Mouse (Mus musculus) granulocyte monocyte progenitor cell, adult 5-6 weeks (primary cell): ENCODE data around the gene Otos. TPM values are rescaled to one million over a fixed set of nuclear protein-coding genes. Genes with fewer than 3 reads are reported as not detected.

Experiments
- ATAC-seq: replicated peaks from 2 replicates; pipeline ENCODE4 v1.8.0; 2016; ENCODE audit warnings: mild to moderate bottlenecking, moderate TSS enrichment, inconsistent platforms; ENCODE audit not compliant: poor library complexity, severe bottlenecking
- total RNA-seq, 2 experiments: library from RNA; stranded (forward) in 1 of 2; stranded (reverse) in 1 of 2; fragments of 200-712, 200-1000 nt in 1 of 2; fragments of >200 nt in 1 of 2; fragmentation: Nextera tagmentation in 1 of 2; gene quantifications; 2 replicates each; pipeline ENCODE4 v1.2.3; 2014 to 2017

The Otos gene
- total RNA-seq, 2 experiments from 2014 or later, result 7.2 TPM; not detected in 1

GRCm38 (mm10) chr1:92616046-92616445 lies 32.6 kb downstream of the Otos start:
- no peak for ATAC-seq

- no peak for ATAC-seq
Measured at GRCm38 (mm10) chr1:92614516-92614915, 34.1 kb downstream of the Otos start.

GRCm38 (mm10) chr1:92613175-92613574 lies 35.5 kb downstream of the Otos start:
- ATAC-seq, result no peak

GRCm38 (mm10) chr1:92611008-92611407 lies 37.6 kb downstream of the Otos start:
- ATAC-seq, result peak; percentile 48; the same call in 1 of the 2 replicates

- no peak for ATAC-seq
Measured at GRCm38 (mm10) chr1:92607711-92608110, 40.9 kb downstream of the Otos start.

GRCm38 (mm10) chr1:92605482-92605881 lies 43.2 kb downstream of the Otos start, which contains the start of gene Olfr1410:
Gene Olfr1410, plus strand, starts transcription at chr1:92605782.
- ATAC-seq, result no peak

GRCm38 (mm10) chr1:92596019-92596418 lies 52.6 kb downstream of the Otos start:
- no peak for ATAC-seq

Other genes with a start within 250 kb of the Otos start
- gene Ndufa10, start 175.0 kb downstream of the Otos start, total RNA-seq (2014; fragmentation: Nextera tagmentation), result 134 and 155 TPM in 2 replicates
- gene Ndufa10, start 175.0 kb downstream of the Otos start, total RNA-seq (2017), result 103 and 107 TPM in 2 replicates
- not detected in 2 replicates for gene Olfr1416, start 163.7 kb downstream of the Otos start, total RNA-seq (2014; fragmentation: Nextera tagmentation)
- gene Olfr1416, start 163.7 kb downstream of the Otos start, total RNA-seq (2017), result not detected in 2 replicates
- gene Olfr1415, start 152.7 kb downstream of the Otos start, total RNA-seq (2014; fragmentation: Nextera tagmentation), result not detected in 2 replicates
- not detected in 2 replicates for gene Olfr1415, start 152.7 kb downstream of the Otos start, total RNA-seq (2017)
- not detected in 2 replicates for gene Olfr1414, start 130.2 kb downstream of the Otos start, total RNA-seq (2014; fragmentation: Nextera tagmentation)
- gene Olfr1414, start 130.2 kb downstream of the Otos start, total RNA-seq (2017), result not detected in 2 replicates
- not detected in 2 replicates for gene Olfr1413, start 77.5 kb downstream of the Otos start, total RNA-seq (2014; fragmentation: Nextera tagmentation)
- gene Olfr1413, start 77.5 kb downstream of the Otos start, total RNA-seq (2017), result not detected in 2 replicates
- not detected in 2 replicates for gene Olfr1412, start 63.1 kb downstream of the Otos start, total RNA-seq (2014; fragmentation: Nextera tagmentation)
- gene Olfr1412, start 63.1 kb downstream of the Otos start, total RNA-seq (2017), result not detected in 2 replicates
- gene Olfr1411, start 54.4 kb downstream of the Otos start, total RNA-seq (2014; fragmentation: Nextera tagmentation), result not detected in 2 replicates
- gene Olfr1411, start 54.4 kb downstream of the Otos start, total RNA-seq (2017), result not detected in 2 replicates
- not detected in 2 replicates for gene Olfr1410, start 43.1 kb downstream of the Otos start, total RNA-seq (2014; fragmentation: Nextera tagmentation)
- gene Olfr1410, start 43.1 kb downstream of the Otos start, total RNA-seq (2017), result not detected in 2 replicates
- gene Olfr12, start 31.1 kb downstream of the Otos start, total RNA-seq (2014; fragmentation: Nextera tagmentation), result not detected in 2 replicates
- gene Olfr12, start 31.1 kb downstream of the Otos start, total RNA-seq (2017), result not detected in 2 replicates
- 215 and 239 TPM in 2 replicates for gene Cops9, start 6.9 kb downstream of the Otos start, total RNA-seq (2014; fragmentation: Nextera tagmentation)
- gene Cops9, start 6.9 kb downstream of the Otos start, total RNA-seq (2017), result 141 and 144 TPM in 2 replicates
- 63.6 and 65.2 TPM in 2 replicates for gene Gpc1, start 182.8 kb upstream of the Otos start, total RNA-seq (2014; fragmentation: Nextera tagmentation)
- 70.6 and 74.6 TPM in 2 replicates for gene Gpc1, start 182.8 kb upstream of the Otos start, total RNA-seq (2017)